8 mouse cellular contexts compared by ENCODE assay signal in genomic region chr11:95384319-95384972, GRCm38 (mm10). TPM values are rescaled to one million over a fixed set of nuclear protein-coding genes. Genes with fewer than 3 reads are reported as not detected.
A peak's percentile ranks its signal among the peaks of the same experiment; 100 is the strongest.
DNase-seq lines count a peak whose midpoint lies in the region; ATAC-seq and TF ChIP-seq lines count a peak whose summit lies in the region.

Gene Slc35b1, plus strand, starts transcription at chr11:95384692.

- in situ Hi-C loops in ES-E14 (cut with MboI; ENCODE audit: low sequenced_read_pairs in 2 of 2, unreplicated experiment in 2 of 2): no loop called here

- peak; percentile 71; the same call in 1 of the 2 replicates for TF ChIP-seq POLR2A in lung, adult 2 months (IDR thresholded peaks at IDR 0.05; ENCODE audit: borderline replicate concordance, extremely low read depth, low read depth, low read length)

- H3K4me2 ChIP-seq in forebrain, embryonic 15.5 days (replicated peaks): peak within 1 kb of the TSS; percentile 59

- under 1% methylated on average over 42 of the region's 42 CpGs for WGBS in forebrain, embryonic 15.5 days
- WGBS in lung, adult 2 months: under 1% methylated on average over 42 of the region's 42 CpGs

- peak within 1 kb of the TSS; percentile 97 for H3K9ac ChIP-seq in ES-E14 (ENCODE audit: insufficient read depth, low read depth, low read length, poor library complexity, severe bottlenecking)
- H3K9ac ChIP-seq in forebrain, embryonic 15.5 days (replicated peaks): peak within 1 kb of the TSS; percentile 91

- no peaks in the 10 kb centered on the region for H3K4me1 ChIP-seq in ES-E14 (ENCODE audit: control insufficient read depth in 2 of 2, insufficient read depth in 2 of 2, low read length in 2 of 2, poor library complexity in 1 of 2)
- peaks cover 20% of the 10 kb centered on the region for H3K4me1 ChIP-seq in forebrain, embryonic 15.5 days
- peaks cover 7% of the 10 kb centered on the region for H3K4me1 ChIP-seq in lung, adult 2 months (ENCODE audit: control insufficient read depth, insufficient read depth, low read length)

- no peaks in the 10 kb centered on the region for H3K27me3 ChIP-seq in forebrain, embryonic 15.5 days

- DNase-seq in ES-E14 (ENCODE audit: low read depth, low spot score): peak; percentile 99
- DNase-seq in cerebellum, adult 11-12 months: peak; percentile 98
- peak; percentile 91 for DNase-seq in heart, postnatal 25 days (ENCODE audit: low spot score)
- peak; percentile 95 to 99 for DNase-seq in layer of hippocampus, adult 18-20 months (ENCODE audit: low spot score in 2 of 2)
- peak; percentile 95 for DNase-seq in lung, adult 2 months
- DNase-seq in thymus, adult 18-20 months: peak; percentile 81 to 93

- peak; percentile 94 for ATAC-seq in forebrain, embryonic 15.5 days (replicated peaks)
- peak; percentile 90 for ATAC-seq in neutrophil, adult 5-6 weeks (ENCODE audit: extremely low read depth, insufficient number of reproducible peaks, low FRiP score, poor library complexity, severe bottlenecking)

- H3K9me3 ChIP-seq in ES-E14 (ENCODE audit: control insufficient read depth, insufficient read depth, low read depth, low read length): no peaks in the 10 kb centered on the region
- no peaks in the 10 kb centered on the region for H3K9me3 ChIP-seq in forebrain, embryonic 15.5 days

- H3K36me3 ChIP-seq in ES-E14 (ENCODE audit: control insufficient read depth, insufficient read depth, low read length, poor library complexity, severe bottlenecking): peaks cover 35% of the 10 kb centered on the region
- peaks cover 25% of the 10 kb centered on the region for H3K36me3 ChIP-seq in forebrain, embryonic 15.5 days

- peak within 1 kb of the TSS; percentile 57 to 85 for H3K4me3 ChIP-seq in ES-E14 (ENCODE audit: insufficient read depth in 1 of 2, low read depth in 1 of 2, low read length in 2 of 2, poor library complexity in 1 of 2, severe bottlenecking in 1 of 2)
- peak within 1 kb of the TSS; percentile 85 for H3K4me3 ChIP-seq in forebrain, embryonic 15.5 days
- H3K4me3 ChIP-seq in lung, adult 2 months (replicated peaks; ENCODE audit: extremely low read depth, low read depth, low read length): peak within 1 kb of the TSS; percentile 87

- peak within 1 kb of the TSS; percentile 88 for H3K27ac ChIP-seq in ES-E14 (ENCODE audit: insufficient read depth, low read depth, low read length, poor library complexity, severe bottlenecking)
- peak within 1 kb of the TSS; percentile 94 for H3K27ac ChIP-seq in forebrain, embryonic 15.5 days (replicated peaks)

- intact Hi-C loops in heart, postnatal 25 days (cut with DNase I): loop anchor here (1.0 to 10.0 kb wide), 3 partner anchors 74 to 270 kb away; partner anchors contain the start of gene Kat7

- TF ChIP-seq CTCF in lung, adult 2 months (IDR thresholded peaks at IDR 0.05; ENCODE audit: insufficient read depth, low read length): peak; percentile 90

TF ChIP-seq in ES-E14, 5 proteins besides CTCF, POLR2A, EP300 and RAD21:
- TF ChIP-seq ZC3H11A (IDR thresholded peaks at IDR 0.05; ENCODE audit: borderline replicate concordance, low read depth, low read length) (peak; percentile 74; the same call in 1 of the 2 replicates), ZNF384 (IDR thresholded peaks at IDR 0.05; ENCODE audit: low read depth, low read length) (peak; percentile 100), CHD2 (IDR thresholded peaks at IDR 0.05; ENCODE audit: low read depth, low read length) (no peak), HCFC1 (IDR thresholded peaks at IDR 0.05; ENCODE audit: borderline replicate concordance, insufficient read depth, low read length) (peak; percentile 80), MAFK (IDR thresholded peaks at IDR 0.05; ENCODE audit: insufficient read depth, low read depth, low read length) (0 out of 2 replicates have a peak, but pooled peaks have one; percentile 40)

RNA-seq across cellular contexts. Expression of gene Slc35b1, which starts in this region (rescaled TPM):
- total RNA-seq in ES-E14 (2012; rRNA removed): 145 and 156 TPM in 2 replicates
- polyA plus RNA-seq in forebrain, embryonic 15.5 days (2015; fragmentation: Nextera tagmentation; extraction: Ambion mirVana): 150 and 155 TPM in 2 replicates
- 10 to 100 TPM; 36.6 to 43.4 TPM for total RNA-seq in heart, postnatal 25 days (2021)
- 10 to 100 TPM; 58.5 to 68.8 TPM for total RNA-seq in layer of hippocampus, adult 18-20 months (2021)
- polyA plus RNA-seq in lung, adult 2 months (2012; rRNA removed): 60.6 and 80.9 TPM in 2 replicates
- total RNA-seq in neutrophil, adult 5-6 weeks (2017): 29.1 and 35.5 TPM in 2 replicates

Comparison
In these comparisons a context has a peak if more than half of its experiments do, and no peak if none do; other contexts are left out.
1. Peak in every context shown above with its lines: DNase-seq, ATAC-seq, H3K4me3 ChIP-seq and H3K27ac ChIP-seq.